Mouse (Mus musculus) MEL (cell line): ENCODE measurements around the gene Abhd11. TPM values are rescaled to one million over a fixed set of nuclear protein-coding genes. Genes with fewer than 3 reads are reported as not detected.
A peak's percentile ranks its signal among the peaks of the same experiment; 100 is the strongest.

Experiments used
- DNase-seq: peaks from one replicate; pipeline ENCODE4 v3.0.0; 2011; ENCODE audit warnings: low read depth, low spot score
- H3K27ac ChIP-seq: 2 replicates; pipeline ENCODE4 v1.5.1; 2012; ENCODE audit warnings: low read depth, mild to moderate bottlenecking, control low read depth, low read length, moderate library complexity; ENCODE audit not compliant: control insufficient read depth
- H3K27me3 ChIP-seq, 2 experiments: fragments of 150-350 bp in 1 of 2; sonication (generic) in 1 of 2; 2 replicates each; pipeline ENCODE4 v1.6.1; 2012; ENCODE audit warnings: low read length in 2 of 2, mild to moderate bottlenecking in 2 of 2, improper control_type of control experiment in 1 of 2, moderate library complexity in 1 of 2; ENCODE audit not compliant: insufficient read depth in 2 of 2, control insufficient read depth in 1 of 2
- H3K36me3 ChIP-seq, 2 experiments: 2 replicates each; pipeline ENCODE4 v1.6.1; 2012 to 2014; ENCODE audit warnings: low read length in 2 of 2, improper control_type of control experiment in 1 of 2, inconsistent platforms in 1 of 2, mild to moderate bottlenecking in 1 of 2; ENCODE audit not compliant: insufficient read depth in 2 of 2, control insufficient read depth in 1 of 2
- H3K4me1 ChIP-seq, 2 experiments: fragments of 150-350 bp in 1 of 2; sonication (generic) in 1 of 2; 2 replicates each; pipeline ENCODE4 v1.6.1; 2012; ENCODE audit warnings: low read length in 2 of 2, improper control_type of control experiment in 1 of 2, mild to moderate bottlenecking in 1 of 2; ENCODE audit not compliant: insufficient read depth in 2 of 2, control insufficient read depth in 1 of 2
- H3K4me3 ChIP-seq, 2 experiments: fragments of 150-350 bp in 1 of 2; sonication (generic) in 1 of 2; 2 replicates each; pipeline ENCODE4 v1.5.1; 2012; ENCODE audit warnings: low read depth in 2 of 2, low read length in 2 of 2, mild to moderate bottlenecking in 2 of 2, moderate library complexity in 2 of 2, control low read depth in 1 of 2, improper control_type of control experiment in 1 of 2; ENCODE audit not compliant: control insufficient read depth in 1 of 2, insufficient read depth in 1 of 2
- H3K79me2 ChIP-seq: 2 replicates; pipeline ENCODE4 v1.6.1; 2012; ENCODE audit warnings: mild to moderate bottlenecking, low read length, moderate library complexity; ENCODE audit not compliant: control insufficient read depth, poor library complexity, insufficient read depth
- H3K9ac ChIP-seq: 2 replicates; pipeline ENCODE4 v1.6.1; 2012; ENCODE audit warnings: low read depth, mild to moderate bottlenecking, control low read depth, low read length, moderate library complexity; ENCODE audit not compliant: control insufficient read depth, poor library complexity, severe bottlenecking
- H3K9me3 ChIP-seq: fragments of 150-350 bp; sonication (generic); replicated peaks from 2 replicates; pipeline ENCODE4 v1.6.1; 2012; ENCODE audit warnings: mild to moderate bottlenecking, low read length, improper control_type of control experiment, moderate library complexity; ENCODE audit not compliant: insufficient read depth
- BHLHE40 ChIP-seq: IDR thresholded peaks from 2 replicates; pipeline ENCODE4 v1.6.1; 2012; ENCODE audit warnings: low read depth, mild to moderate bottlenecking, inconsistent platforms, low read length, improper control_type of control experiment, borderline replicate concordance
- CHD1 ChIP-seq: IDR thresholded peaks from 2 replicates; pipeline ENCODE4 v1.6.1; 2012; ENCODE audit warnings: low read depth, mild to moderate bottlenecking, inconsistent platforms, low read length, improper control_type of control experiment
- CHD2 ChIP-seq: IDR thresholded peaks from 2 replicates; pipeline ENCODE4 v1.6.1; 2011; ENCODE audit warnings: low read length, improper control_type of control experiment
- CTCF ChIP-seq, 3 experiments: IDR thresholded peaks in 2 of 3; conservative IDR thresholded peaks in 1 of 3; 2 replicates each; pipeline ENCODE4 v1.5.1; 2011 to 2012; ENCODE audit warnings: low read length in 3 of 3, low read depth in 2 of 3, mild to moderate bottlenecking in 2 of 3, improper control_type of control experiment in 1 of 3, inconsistent platforms in 1 of 3, mixed read lengths in 1 of 3, moderate library complexity in 1 of 3; ENCODE audit not compliant: control insufficient read depth in 1 of 3, insufficient read depth in 1 of 3, poor library complexity in 1 of 3, severe bottlenecking in 1 of 3
- E2F4 ChIP-seq: IDR thresholded peaks from 2 replicates; pipeline ENCODE4 v1.6.1; 2011; ENCODE audit warnings: low read depth, low read length, improper control_type of control experiment, borderline replicate concordance
- ELF1 ChIP-seq: IDR thresholded peaks from 2 replicates; pipeline ENCODE4 v1.6.1; 2014; ENCODE audit warnings: low read depth, mild to moderate bottlenecking, inconsistent platforms, low read length, improper control_type of control experiment, moderate library complexity
- EP300 ChIP-seq, 2 experiments: IDR thresholded peaks; 2 replicates each; pipeline ENCODE4 v1.6.1; 2011; ENCODE audit warnings: improper control_type of control experiment in 2 of 2, low read length in 2 of 2, low read depth in 1 of 2, mild to moderate bottlenecking in 1 of 2
- ETS1 ChIP-seq: IDR thresholded peaks from 2 replicates; pipeline ENCODE4 v1.6.1; 2012; ENCODE audit warnings: low read depth, mild to moderate bottlenecking, inconsistent platforms, low read length, improper control_type of control experiment, moderate library complexity
- GABPA ChIP-seq: IDR thresholded peaks from 2 replicates; pipeline ENCODE4 v1.6.1; 2012; ENCODE audit warnings: low read depth, mild to moderate bottlenecking, inconsistent platforms, low read length, improper control_type of control experiment, moderate library complexity
- GATA1 ChIP-seq: IDR thresholded peaks from 2 replicates; pipeline ENCODE4 v1.6.1; 2011; ENCODE audit warnings: low read depth, low read length, improper control_type of control experiment
- KAT2A ChIP-seq: conservative IDR thresholded peaks from 2 replicates; pipeline ENCODE4 v1.6.1; 2012; ENCODE audit warnings: low read depth, low read length, improper control_type of control experiment, inconsistent platforms
- MAFK ChIP-seq: IDR thresholded peaks from 2 replicates; pipeline ENCODE4 v1.6.1; 2011; ENCODE audit warnings: low read depth, mild to moderate bottlenecking, low read length, improper control_type of control experiment, borderline replicate concordance
- MAX ChIP-seq: IDR thresholded peaks from 2 replicates; pipeline ENCODE4 v1.6.1; 2011; ENCODE audit warnings: low read length, improper control_type of control experiment
- MAZ ChIP-seq: IDR thresholded peaks from 2 replicates; pipeline ENCODE4 v1.6.1; 2012; ENCODE audit warnings: low read depth, mild to moderate bottlenecking, inconsistent platforms, low read length, improper control_type of control experiment
- MYB ChIP-seq: IDR thresholded peaks from 2 replicates; pipeline ENCODE4 v1.6.1; 2011; ENCODE audit warnings: mild to moderate bottlenecking, low read depth, low read length, improper control_type of control experiment
- MYC ChIP-seq: IDR thresholded peaks from 2 replicates; pipeline ENCODE4 v1.6.1; 2011; ENCODE audit warnings: low read depth, mild to moderate bottlenecking, low read length, improper control_type of control experiment, moderate library complexity
- POLR2A ChIP-seq, 2 experiments: IDR thresholded peaks; 2 replicates each; pipeline ENCODE4 v1.6.1; 2011 to 2012; ENCODE audit warnings: low read length in 2 of 2, mild to moderate bottlenecking in 2 of 2, control low read depth in 1 of 2, improper control_type of control experiment in 1 of 2, low read depth in 1 of 2, moderate library complexity in 1 of 2; ENCODE audit not compliant: control insufficient read depth in 1 of 2, insufficient read depth in 1 of 2, poor library complexity in 1 of 2
- POLR2AphosphoS2 ChIP-seq: IDR thresholded peaks from 2 replicates; pipeline ENCODE4 v1.6.1; 2011; ENCODE audit warnings: low read length, improper control_type of control experiment
- RAD21 ChIP-seq: IDR thresholded peaks from 2 replicates; pipeline ENCODE4 v1.6.1; 2011; ENCODE audit warnings: mild to moderate bottlenecking, low read depth, low read length, improper control_type of control experiment
- SIN3A ChIP-seq: IDR thresholded peaks from 2 replicates; pipeline ENCODE4 v1.6.1; 2012; ENCODE audit warnings: low read length, improper control_type of control experiment, inconsistent platforms
- SMC3 ChIP-seq: IDR thresholded peaks from 2 replicates; pipeline ENCODE4 v1.6.1; 2011; ENCODE audit warnings: low read depth, low read length, improper control_type of control experiment
- TAL1 ChIP-seq: IDR thresholded peaks from 2 replicates; pipeline ENCODE4 v1.6.1; 2012; ENCODE audit warnings: mild to moderate bottlenecking, inconsistent platforms, low read length, moderate library complexity, mixed read lengths
- TBP ChIP-seq: IDR thresholded peaks from 2 replicates; pipeline ENCODE4 v1.8.0; 2011; ENCODE audit warnings: low read depth, low read length, improper control_type of control experiment
- TCF12 ChIP-seq: IDR thresholded peaks from 2 replicates; pipeline ENCODE4 v1.6.1; 2014; ENCODE audit warnings: low read depth, mild to moderate bottlenecking, inconsistent platforms, low read length, improper control_type of control experiment, moderate library complexity
- UBTF ChIP-seq: IDR thresholded peaks from 2 replicates; pipeline ENCODE4 v1.6.1; 2012; ENCODE audit warnings: low read depth, mild to moderate bottlenecking, inconsistent platforms, low read length, improper control_type of control experiment, moderate library complexity, borderline replicate concordance; ENCODE audit not compliant: insufficient read depth
- USF1 ChIP-seq: IDR thresholded peaks from 2 replicates; pipeline ENCODE4 v1.6.1; 2014; ENCODE audit warnings: low read depth, mild to moderate bottlenecking, inconsistent platforms, low read length, improper control_type of control experiment, moderate library complexity
- USF2 ChIP-seq, 2 experiments: IDR thresholded peaks; 2 replicates each; pipeline ENCODE4 v1.6.1; 2011 to 2012; ENCODE audit warnings: improper control_type of control experiment in 2 of 2, low read length in 2 of 2, borderline replicate concordance in 1 of 2, inconsistent platforms in 1 of 2, low read depth in 1 of 2, mild to moderate bottlenecking in 1 of 2; ENCODE audit not compliant: insufficient read depth in 1 of 2
- ZC3H11A ChIP-seq: IDR thresholded peaks from 2 replicates; pipeline ENCODE4 v1.6.1; 2012; ENCODE audit warnings: low read depth, mild to moderate bottlenecking, inconsistent platforms, low read length, improper control_type of control experiment
- ZKSCAN1 ChIP-seq: IDR thresholded peaks from 2 replicates; pipeline ENCODE4 v1.6.1; 2012; ENCODE audit warnings: low read depth, mild to moderate bottlenecking, inconsistent platforms, low read length, improper control_type of control experiment, moderate library complexity
- ZMIZ1 ChIP-seq: IDR thresholded peaks from 2 replicates; pipeline ENCODE4 v1.6.1; 2012; ENCODE audit warnings: low read depth, mild to moderate bottlenecking, inconsistent platforms, low read length, improper control_type of control experiment, moderate library complexity
- ZNF384 ChIP-seq: IDR thresholded peaks from 2 replicates; pipeline ENCODE4 v1.6.1; 2012; ENCODE audit warnings: low read depth, mild to moderate bottlenecking, inconsistent platforms, low read length, improper control_type of control experiment
- polyA plus RNA-seq, 2 experiments: library from polyadenylated mRNA; stranded (reverse) in 1 of 2; unstranded in 1 of 2; fragments of >175 nt in 1 of 2; fragments of >200 nt in 1 of 2; gene quantifications; 2 replicates each; pipeline versions ENCODE4 v1.2.1 to v1.2.4; 2012; ENCODE audit warnings: low replicate concordance in 2 of 2, low read depth in 1 of 2; ENCODE audit not compliant: insufficient read length in 2 of 2, insufficient read depth in 1 of 2, missing spikeins in 1 of 2
- total RNA-seq: library from RNA; depleted of rRNA; stranded (reverse); fragments of 300-350 nt; gene quantifications from 2 replicates; pipeline ENCODE4 v1.2.3, GENCODE M21; 2012

Abhd11 gene
- total and polyA plus RNA-seq, 3 experiments: 51.7 to 55.9 TPM; not detected in 1

DNA sequence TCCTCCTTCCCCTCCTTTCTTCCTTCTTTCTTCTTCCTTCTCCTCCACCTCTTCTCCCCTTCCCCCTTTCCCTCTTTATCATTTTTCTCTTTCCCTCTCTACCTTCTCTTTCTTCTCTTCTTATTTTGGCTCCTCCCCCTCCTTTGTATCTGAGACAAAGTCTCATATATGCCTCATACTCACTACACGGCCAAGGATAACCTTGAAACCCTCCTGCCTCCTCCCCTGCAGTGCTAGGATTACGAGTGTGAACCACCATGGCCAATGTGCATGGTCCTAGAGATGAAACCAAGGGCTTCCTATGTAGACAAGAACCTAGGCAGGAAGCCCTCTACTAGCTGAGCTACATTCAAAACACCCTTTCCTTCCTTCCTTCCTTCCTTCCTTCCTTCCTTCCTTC is 34.0 kb upstream of the Abhd11 start:
- Histone ChIP-seq H3K79me2 (0 out of 2 replicates have a peak, but pooled peaks cover 2% of the 10 kb centered on the region), H3K27ac (peak overlapping the region; percentile 91), H3K9me3 (no peaks in the 10 kb centered on the region), H3K9ac (no peak overlapping the region), H3K4me1 (peaks cover 10 to 43% of the 10 kb centered on the region in 2 experiments), H3K36me3 (peaks cover 0 to 35% of the 10 kb centered on the region in 2 experiments; a peak in 2 of 4 replicates), H3K27me3 (no peaks in the 10 kb centered on the region), H3K4me3 (peak overlapping the region; percentile 16 to 44; a peak in 3 of 4 replicates)
- DNase-seq: peak; percentile 67
- no peak for TF ChIP-seq ZMIZ1
- TF ChIP-seq ETS1: no peak
- TF ChIP-seq EP300 (IDR thresholded peaks at IDR 0.05; ENCODE audit: low read depth in 1 of 2, low read length in 2 of 2): no peak
- TF ChIP-seq ZC3H11A: no peak
- TF ChIP-seq TCF12: no peak
- no peak for TF ChIP-seq SMC3
- TF ChIP-seq CHD1: no peak
- TF ChIP-seq MYB: no peak
- TF ChIP-seq USF1: no peak
- TF ChIP-seq ELF1: no peak

DNA sequence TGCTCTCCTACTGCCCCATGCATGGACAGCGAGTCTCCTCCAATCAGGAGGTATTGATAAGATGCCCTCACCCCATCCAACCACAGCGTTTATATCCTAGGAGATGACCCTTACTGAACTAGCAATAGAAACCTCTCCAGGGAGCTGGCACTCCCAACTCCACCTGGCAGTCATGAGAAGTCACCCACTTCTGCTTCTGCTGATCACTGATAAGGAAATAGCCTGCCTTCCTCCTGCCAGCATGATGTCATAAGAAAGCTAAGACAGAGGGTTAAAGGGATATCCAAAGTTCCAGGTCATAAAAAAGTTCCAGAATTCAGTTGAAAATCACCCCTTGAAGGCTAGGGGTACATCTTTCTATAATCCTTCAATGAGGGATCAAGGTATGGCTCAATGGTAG is 32.8 kb upstream of the Abhd11 start:
- Histone ChIP-seq H3K27me3 (no peaks in the 10 kb centered on the region), H3K27ac (peak overlapping the region; percentile 71)
- TF ChIP-seq SIN3A: peak; percentile 80
- no peak for TF ChIP-seq USF2 (IDR thresholded peaks at IDR 0.05; ENCODE audit: borderline replicate concordance in 1 of 2, insufficient read depth in 1 of 2, low read depth in 1 of 2, low read length in 2 of 2)
- TF ChIP-seq MYC: peak; percentile 67
- no peak for TF ChIP-seq KAT2A
- peak; percentile 67; the same call in 1 of the 2 replicates for TF ChIP-seq BHLHE40
- TF ChIP-seq GATA1: peak; percentile 88
- TF ChIP-seq ZKSCAN1: no peak
- peak; percentile 87 for TF ChIP-seq TCF12
- 0 out of 4 replicates have a peak, but pooled peaks of 1 of the 2 experiments have one; percentile 27 for TF ChIP-seq POLR2A (IDR thresholded peaks at IDR 0.05; ENCODE audit: control insufficient read depth in 1 of 2, insufficient read depth in 1 of 2, low read depth in 1 of 2, low read length in 2 of 2, poor library complexity in 1 of 2)
- peak; percentile 84 for TF ChIP-seq TAL1
- no peak for TF ChIP-seq MAFK
- no peak for TF ChIP-seq TBP
- no peak for TF ChIP-seq POLR2AphosphoS2
- TF ChIP-seq MYB: no peak
- no peak for TF ChIP-seq E2F4
- TF ChIP-seq UBTF: no peak
- peak; percentile 86 to 87 for TF ChIP-seq EP300 (IDR thresholded peaks at IDR 0.05; ENCODE audit: low read depth in 1 of 2, low read length in 2 of 2)
- no peak for TF ChIP-seq GABPA
- no peak for TF ChIP-seq SMC3
- TF ChIP-seq CHD2: no peak
- TF ChIP-seq ETS1: peak; percentile 99
- no peak for TF ChIP-seq CHD1
- 0 out of 2 replicates have a peak, but pooled peaks have one; percentile 26 for TF ChIP-seq MAX
- no peak for TF ChIP-seq CTCF (IDR thresholded peaks at IDR 0.05 in 2 of 3, conservative IDR thresholded peaks at IDR 0.05 in 1 of 3; ENCODE audit: control insufficient read depth in 1 of 3, insufficient read depth in 1 of 3, low read depth in 2 of 3, low read length in 3 of 3, poor library complexity in 1 of 3, severe bottlenecking in 1 of 3)
- TF ChIP-seq ZNF384: no peak
- TF ChIP-seq MAZ: peak; percentile 36; the same call in 1 of the 2 replicates
- TF ChIP-seq ZC3H11A: peak; percentile 13; the same call in 1 of the 2 replicates
- no peak for TF ChIP-seq USF1
- no peak for TF ChIP-seq RAD21

More for the DNA sequence above, 32.8 kb upstream of the Abhd11 start:
- Histone ChIP-seq H3K36me3 (peaks cover 0 to 37% of the 10 kb centered on the region in 2 experiments; a peak in 2 of 4 replicates), H3K4me3 (peak overlapping the region in 1 of 2 experiments; percentile 46; a peak in 2 of 4 replicates), H3K9me3 (no peaks in the 10 kb centered on the region), H3K4me1 (peaks cover 13 to 50% of the 10 kb centered on the region in 2 experiments), H3K79me2 (0 out of 2 replicates have a peak, but pooled peaks cover 2% of the 10 kb centered on the region), H3K9ac (peak overlapping the region; percentile 32; the same call in 1 of the 2 replicates)
- DNase-seq: peak; percentile 78
